Comparison of ENCODE assay signal across 8 mouse cellular contexts in genomic region chr14:119005834-119006233, GRCm38 (mm10).
DNase-seq lines count a peak whose midpoint lies in the region; ATAC-seq and TF ChIP-seq lines count a peak whose summit lies in the region.
"Had no signal": no experiment of that assay in that cellular context is flagged by ENCODE, and none has a peak within 500 bp of the region (broad histone marks: within the 10 kb centered on the region; RNA-seq: fewer than 3 reads in every experiment).

No protein-coding gene starts in this region.

- 14% methylated on average over 5 of the region's 5 CpGs for WGBS in kidney, postnatal 0 days
- 10% methylated on average over 5 of the region's 5 CpGs for WGBS in hindbrain, embryonic 16.5 days
- under 1% methylated on average over 5 of the region's 5 CpGs for WGBS in neural tube, embryonic 13.5 days

- no peaks in the 10 kb centered on the region for H3K9me3 ChIP-seq in kidney, postnatal 0 days (replicated peaks; ENCODE audit: low read length)
- H3K9me3 ChIP-seq in hindbrain, embryonic 16.5 days (ENCODE audit: control insufficient read depth, low read length): no peaks in the 10 kb centered on the region
- no peaks in the 10 kb centered on the region for H3K9me3 ChIP-seq in neural tube, embryonic 13.5 days

- no peak for ATAC-seq in kidney, postnatal 0 days (replicated peaks; ENCODE audit: low FRiP score, low read depth)
- no peak for ATAC-seq in hindbrain, embryonic 16.5 days
- peak; percentile 17 for ATAC-seq in neural tube, embryonic 13.5 days (ENCODE audit: low read depth)

- H3K27me3 ChIP-seq in kidney, postnatal 0 days (ENCODE audit: insufficient read depth, low read length): no peaks in the 10 kb centered on the region
- no peaks in the 10 kb centered on the region for H3K27me3 ChIP-seq in hindbrain, embryonic 16.5 days (replicated peaks; ENCODE audit: control insufficient read depth, insufficient read depth, low read length)
- no peaks in the 10 kb centered on the region for H3K27me3 ChIP-seq in neural tube, embryonic 13.5 days

- H3K4me3 ChIP-seq in kidney, postnatal 0 days (replicated peaks; ENCODE audit: low read depth, low read length): peak overlapping the region; percentile 48; the same call in 1 of the 2 replicates
- H3K4me3 ChIP-seq in hindbrain, embryonic 16.5 days (ENCODE audit: low read length): peak overlapping the region; percentile 8; the same call in 1 of the 2 replicates
- peak overlapping the region; percentile 43; the same call in 1 of the 2 replicates for H3K4me3 ChIP-seq in neural tube, embryonic 13.5 days

- 0 out of 2 replicates have a peak, but pooled peaks cover 3% of the 10 kb centered on the region for H3K4me1 ChIP-seq in kidney, postnatal 0 days (replicated peaks; ENCODE audit: insufficient read depth, low read length)
- H3K4me1 ChIP-seq in hindbrain, embryonic 16.5 days (ENCODE audit: control insufficient read depth, insufficient read depth, low read depth, low read length): peaks cover 6% of the 10 kb centered on the region
- H3K4me1 ChIP-seq in neural tube, embryonic 13.5 days (replicated peaks): peaks cover 13% of the 10 kb centered on the region

- no peak for DNase-seq in kidney, postnatal 0 days (ENCODE audit: low spot score)
- no peak for DNase-seq in kidney, postnatal 25 days
- peak; percentile 29 for DNase-seq in brain, embryonic 14.5 days (ENCODE audit: low read depth)
- DNase-seq in gastrocnemius, postnatal 25 days: no peak
- no peak for DNase-seq in thymus, postnatal 14 days

- H3K4me2 ChIP-seq in kidney, postnatal 0 days (ENCODE audit: low read length): peak overlapping the region; percentile 92; the same call in 1 of the 2 replicates
- H3K4me2 ChIP-seq in hindbrain, embryonic 16.5 days (ENCODE audit: low read length): peak overlapping the region; percentile 83
- peak overlapping the region; percentile 74 for H3K4me2 ChIP-seq in neural tube, embryonic 13.5 days

- no peak for TF ChIP-seq CTCF in kidney, postnatal 0 days (IDR thresholded peaks at IDR 0.05; ENCODE audit: low read depth)
- no peak for TF ChIP-seq CTCF in brain, embryonic 14.5 days (IDR thresholded peaks at IDR 0.05; ENCODE audit: borderline replicate concordance, extremely low read depth, insufficient read depth, insufficient read length)

- H3K36me3 ChIP-seq in kidney, postnatal 0 days (ENCODE audit: insufficient read depth, low read length): 0 out of 2 replicates have a peak, but pooled peaks cover 5% of the 10 kb centered on the region
- peaks cover 12% of the 10 kb centered on the region for H3K36me3 ChIP-seq in hindbrain, embryonic 16.5 days (ENCODE audit: control insufficient read depth, insufficient read depth, low read length)
- H3K36me3 ChIP-seq in neural tube, embryonic 13.5 days: peaks cover 14% of the 10 kb centered on the region

- H3K27ac ChIP-seq in kidney, postnatal 0 days: peak overlapping the region; percentile 32; the same call in 1 of the 2 replicates
- H3K27ac ChIP-seq in hindbrain, embryonic 16.5 days (ENCODE audit: low read depth, low read length): peak overlapping the region; percentile 46
- H3K27ac ChIP-seq in neural tube, embryonic 13.5 days (replicated peaks): peak overlapping the region; percentile 73
- H3K27ac ChIP-seq: macrophage had no signal

- H3K9ac ChIP-seq in kidney, postnatal 0 days (ENCODE audit: low read depth, low read length): no peak overlapping the region
- H3K9ac ChIP-seq in hindbrain, embryonic 16.5 days (ENCODE audit: low read depth, low read length): no peak overlapping the region
- peak overlapping the region; percentile 50; the same call in 1 of the 2 replicates for H3K9ac ChIP-seq in neural tube, embryonic 13.5 days

- no peak for TF ChIP-seq POLR2A in brain, embryonic 14.5 days (IDR thresholded peaks at IDR 0.05; ENCODE audit: borderline replicate concordance, extremely low read depth, insufficient read depth, insufficient read length, poor library complexity, severe bottlenecking)
